Mouse (Mus musculus) bone marrow macrophage, adult 2 months (primary cell): ENCODE results near the gene Csnk1g1.

ENCODE experiments used
- CTCF ChIP-seq: IDR thresholded peaks from 2 replicates; pipeline ENCODE4 v1.5.1; 2012; ENCODE audit warnings: low read depth, mild to moderate bottlenecking, low read length, moderate library complexity
- POLR2A ChIP-seq: IDR thresholded peaks from 2 replicates; pipeline ENCODE4 v1.6.1; 2012; ENCODE audit warnings: mild to moderate bottlenecking, low read depth, low read length, borderline replicate concordance

GRCm38 (mm10) chr9:65909837-65910236 lies 1.1 kb downstream of the Csnk1g1 start:
- TF ChIP-seq CTCF (no peak), POLR2A (no peak)
